Mouse (Mus musculus): ENCODE results near the gene Rptn. TPM values are rescaled to one million over a fixed set of nuclear protein-coding genes. Genes with fewer than 3 reads are reported as not detected.

The Rptn gene
- under 1 TPM; 0.12 to 0.94 TPM for polyA plus RNA-seq (2017; shearing (Covaris generic))

DNA sequence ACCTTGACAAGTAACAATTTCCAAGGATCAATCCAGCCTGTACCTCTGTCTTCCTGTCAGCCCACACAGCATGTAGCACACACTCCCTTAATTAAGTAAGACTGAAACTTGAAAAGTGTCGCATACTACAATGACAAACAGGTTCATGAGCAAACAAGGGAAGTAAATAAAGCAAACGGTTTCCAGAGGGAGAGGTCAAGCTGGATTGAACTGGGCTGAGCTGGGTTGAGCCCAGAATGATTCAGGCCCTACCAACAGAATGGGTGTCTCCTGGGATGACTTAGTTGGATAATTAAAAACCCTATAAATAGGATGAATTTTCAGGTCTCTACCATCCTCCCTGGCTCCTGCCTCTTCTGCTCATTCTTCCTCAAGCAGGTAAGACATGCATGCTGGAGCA lies at the start of gene Rptn:
TSS of gene Rptn (plus strand) at position 334 of the 400 bp plus-strand sequence.

DNA sequence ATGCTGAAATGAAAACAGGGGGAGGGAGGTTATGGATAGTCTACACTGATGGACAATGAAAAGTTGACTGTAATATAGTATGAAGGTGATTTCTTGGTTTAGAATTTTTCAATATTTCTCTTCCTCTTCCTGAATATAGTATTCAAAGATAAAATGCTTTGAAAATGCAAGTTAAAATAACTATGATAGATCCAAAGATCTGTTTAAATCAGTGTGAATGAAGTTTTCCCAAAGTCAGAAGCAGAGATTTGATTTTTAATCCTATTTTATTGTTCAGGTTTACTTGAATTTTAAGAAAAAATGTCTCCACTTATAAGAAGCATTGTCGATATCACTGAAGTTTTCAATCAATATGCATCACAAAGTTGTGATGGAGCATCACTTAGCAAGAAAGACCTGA lies 48.5 kb downstream of the Rptn start, which contains the start of gene Tchh:
TSS of gene Tchh (plus strand) at position 301 of the 400 bp plus-strand sequence.

Other genes with a start within 250 kb of the Rptn start
- gene Crnn, start 248.9 kb upstream of the Rptn start, polyA plus RNA-seq (2017; shearing (Covaris generic)): not detected
- gene Flg2, start 196.4 kb upstream of the Rptn start, polyA plus RNA-seq (2017; shearing (Covaris generic)): under 1 TPM in 1 of 2 experiments, not detected in 1; 0.10 TPM
- gene Flg, start 120.2 kb upstream of the Rptn start, polyA plus RNA-seq (2017; shearing (Covaris generic)): 1 to 10 TPM in 1 of 2 experiments, not detected in 1; 2.0 TPM
- gene Hrnr, start 74.0 kb upstream of the Rptn start, polyA plus RNA-seq (2017; shearing (Covaris generic)): not detected
- gene Tchh, start 48.6 kb downstream of the Rptn start, polyA plus RNA-seq (2017; shearing (Covaris generic)): 1 to 10 TPM in 1 of 2 experiments, not detected in 1; 1.4 TPM
- gene Tchhl1, start 75.1 kb downstream of the Rptn start, polyA plus RNA-seq (2017; shearing (Covaris generic)): under 1 TPM in 1 of 2 experiments, not detected in 1; 0.13 TPM
- 100 to 1,000 TPM; 776 to 816 TPM for gene S100a11, start 126.8 kb downstream of the Rptn start, polyA plus RNA-seq (2017; shearing (Covaris generic))
- 1,000 to 10,000 TPM in 1 of 2 experiments, 100 to 1,000 TPM in 1; 768 to 1,124 TPM for gene S100a10, start 161.4 kb downstream of the Rptn start, polyA plus RNA-seq (2017; shearing (Covaris generic))